Comparison of ENCODE assay signal across 8 mouse cellular contexts in the genomic region with DNA sequence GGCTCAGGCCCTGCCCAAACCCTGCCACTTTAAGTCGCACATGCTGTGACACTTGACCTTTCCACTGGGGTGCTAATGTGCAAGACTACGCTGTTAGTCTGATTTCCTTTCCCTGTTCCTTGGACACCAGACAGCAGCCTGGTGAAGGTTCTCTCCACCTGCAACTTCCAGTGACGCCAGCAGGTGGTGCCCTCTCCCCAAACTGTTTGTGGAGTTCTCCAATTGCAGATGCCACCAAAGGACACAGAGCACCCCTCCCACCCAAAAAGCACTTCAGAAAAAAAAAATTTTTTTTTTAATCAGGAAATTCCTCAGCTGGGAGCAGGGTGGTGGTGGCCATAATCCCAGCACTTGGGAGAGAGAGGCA. TPM values are rescaled to one million over a fixed set of nuclear protein-coding genes. Genes with fewer than 3 reads are reported as not detected.
DNase-seq lines count a peak whose midpoint lies in the region; ATAC-seq lines count a peak whose summit lies in the region.

No protein-coding gene starts in this region.

- ATAC-seq in frontal cortex, adult (ENCODE audit: low TSS enrichment) = peak; percentile 53

- peak; percentile 91 for DNase-seq in NIH3T3 (ENCODE audit: low read depth)
- peak; percentile 94 to 95 for DNase-seq in cerebellum, adult 18-20 months
- DNase-seq in heart, postnatal 4 days = peak; percentile 94
- peak; percentile 95 to 97 for DNase-seq in layer of hippocampus, postnatal 10 days (ENCODE audit: low spot score in 2 of 2)
- DNase-seq in lung, postnatal 36 days = peak; percentile 93
- peak; percentile 87 for DNase-seq in right cerebral cortex, postnatal 14 days
- peak; percentile 90 for DNase-seq in urinary bladder, postnatal 14 days (ENCODE audit: low spot score)

RNA-seq across cellular contexts. Expression of gene Ccdc187, which starts 6.4 kb away (rescaled TPM):
- total RNA-seq in heart, postnatal 4 days (2021) = under 1 TPM; 0.81 to 0.92 TPM
- total RNA-seq in layer of hippocampus, postnatal 10 days (2021) = 1 to 10 TPM in 1 of 2 experiments, under 1 TPM in 1; 0.78 to 1.1 TPM

RNA-seq across cellular contexts. Expression of gene Gpsm1, which starts 14.5 kb away (rescaled TPM):
- 100 to 1,000 TPM; 142 to 153 TPM for total RNA-seq in heart, postnatal 4 days (2021)
- total RNA-seq in layer of hippocampus, postnatal 10 days (2021) = 10 to 100 TPM; 83.7 to 84.2 TPM

RNA-seq across cellular contexts. Expression of gene Dnlz, which starts 51.1 kb away (rescaled TPM):
- 10 to 100 TPM; 16.1 to 16.6 TPM for total RNA-seq in heart, postnatal 4 days (2021)
- total RNA-seq in layer of hippocampus, postnatal 10 days (2021) = 10 to 100 TPM; 26.6 to 27.1 TPM

RNA-seq across cellular contexts. Expression of gene Card9, which starts 59.9 kb away (rescaled TPM):
- under 1 TPM; 0.60 to 0.95 TPM for total RNA-seq in heart, postnatal 4 days (2021)
- 1 to 10 TPM; 2.0 to 2.6 TPM for total RNA-seq in layer of hippocampus, postnatal 10 days (2021)

Comparison
In these comparisons a context has a peak if more than half of its experiments do, and no peak if none do; other contexts are left out.
1. Peak in every context shown above with its lines: DNase-seq and ATAC-seq.